Mouse (Mus musculus) cortical plate, adult 2 months (tissue): ENCODE data around the gene Cadm2.

Source experiments
- CTCF ChIP-seq: fragments of 200-500 bp; IDR thresholded peaks from 2 replicates; pipeline ENCODE4 v1.5.1; 2011; ENCODE audit warnings: mild to moderate bottlenecking, control low read depth, low read length; ENCODE audit not compliant: insufficient read depth; ENCODE audit errors: extremely low read depth
- POLR2A ChIP-seq: fragments of 200-500 bp; IDR thresholded peaks from 2 replicates; pipeline ENCODE4 v1.6.1; 2011; ENCODE audit warnings: mild to moderate bottlenecking, low read length, control low read depth; ENCODE audit not compliant: insufficient read depth; ENCODE audit errors: extremely low read depth

GRCm38 (mm10) chr16:66987741-66988140, 633.0 kb downstream of the Cadm2 start:
- no peak for TF ChIP-seq CTCF
- no peak for TF ChIP-seq POLR2A
